Mouse (Mus musculus): ENCODE data around the gene Gm3383.
"Not testable (repeated sequence)": the region's sequence is repeated elsewhere in the genome, so short reads cannot be mapped to it uniquely, and the experiment has no call there.

The Gm3383 gene

GRCm38 (mm10) chr14:5807882-5808281 lies at the start of gene Gm3383:
Gene Gm3383, minus strand, starts transcription at chr14:5807982.
- not testable (repeated sequence) for DNase-seq (ENCODE audit: low spot score in 2 of 2)

GRCm38 (mm10) chr14:5855911-5856310 lies 48.1 kb upstream of the Gm3383 start:
- not testable (repeated sequence) for DNase-seq (ENCODE audit: low spot score in 2 of 2)

- DNase-seq (ENCODE audit: low spot score in 2 of 2), result not testable (repeated sequence)
Observed at GRCm38 (mm10) chr14:5830229-5830628, 22.4 kb upstream of the Gm3383 start, which contains the start of gene Gm3424. Gene Gm3424, minus strand, starts transcription at chr14:5830329.

- DNase-seq (ENCODE audit: low spot score in 2 of 2), result not testable (repeated sequence)
Observed at GRCm38 (mm10) chr14:5812699-5813356, 5.0 kb upstream of the Gm3383 start.

- DNase-seq (ENCODE audit: low spot score in 2 of 2), result not testable (repeated sequence)
Observed at GRCm38 (mm10) chr14:5741477-5741876, 66.3 kb downstream of the Gm3383 start, which contains the start of gene Gm3373. Gene Gm3373, minus strand, starts transcription at chr14:5741577.

GRCm38 (mm10) chr14:5687357-5687756 lies 120.4 kb downstream of the Gm3383 start, which contains the start of gene Gm9603:
Gene Gm9603, minus strand, starts transcription at chr14:5687457.
- DNase-seq (ENCODE audit: low spot score in 2 of 2), result not testable (repeated sequence)

DNA sequence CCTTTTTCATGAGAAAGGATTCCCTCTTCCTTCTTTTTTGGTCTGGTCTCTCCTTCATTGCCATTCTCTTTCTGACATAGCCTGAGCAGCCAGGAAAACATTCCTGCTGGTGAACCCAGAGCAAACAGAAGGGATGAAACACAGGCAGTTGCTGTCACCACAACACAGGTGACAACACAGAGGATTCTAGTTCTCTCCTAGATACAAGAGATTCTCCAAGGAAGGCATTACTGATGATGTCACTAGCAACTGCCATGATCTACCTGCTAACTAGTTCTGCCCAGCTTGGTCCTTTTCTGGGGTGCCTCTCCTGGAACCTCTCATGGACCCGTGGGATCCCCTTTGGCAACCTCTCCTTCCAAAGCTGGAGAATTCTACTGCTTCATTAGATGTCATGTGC lies 174.9 kb downstream of the Gm3383 start, which contains the start of gene Gm8265:
TSS of gene Gm8265 (minus strand) at position 101 of the 400 bp plus-strand sequence.
- not testable (repeated sequence) for DNase-seq (ENCODE audit: low spot score in 2 of 2)
